Mouse (Mus musculus) testis, adult 2 months (tissue): ENCODE measurements around the gene Cish.

Experiments
- CTCF ChIP-seq: fragments of 200-500 bp; IDR thresholded peaks from 2 replicates; pipeline ENCODE4 v1.5.1; 2012; ENCODE audit warnings: low read depth, mild to moderate bottlenecking, inconsistent platforms, low read length, moderate library complexity; ENCODE audit not compliant: control insufficient read depth, insufficient read depth, insufficient replicate concordance
- POLR2A ChIP-seq: fragments of 200-500 bp; IDR thresholded peaks from 2 replicates; pipeline ENCODE4 v1.6.1; 2012; ENCODE audit warnings: low read depth, mild to moderate bottlenecking, inconsistent platforms, low read length, moderate library complexity; ENCODE audit not compliant: control insufficient read depth

DNA sequence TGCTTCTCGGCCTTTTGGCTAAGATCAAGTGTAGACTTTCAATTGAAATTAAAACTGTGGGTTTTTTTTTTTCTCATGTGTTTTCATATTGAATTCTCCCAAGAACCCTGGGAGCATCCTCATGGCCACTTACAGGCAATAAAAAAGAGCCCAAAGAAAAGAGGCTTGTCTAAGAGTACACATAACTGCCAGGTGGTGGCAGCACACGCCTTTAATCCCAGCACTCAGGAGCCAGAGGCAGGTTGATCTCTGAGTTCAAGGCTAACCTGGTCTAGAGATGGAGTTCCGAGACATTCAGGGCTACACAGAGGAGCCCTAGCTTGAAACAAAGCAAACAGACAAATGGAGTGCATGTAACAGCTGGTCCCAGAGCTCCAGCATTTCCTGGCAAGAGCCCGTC, 49.7 kb upstream of the Cish start:
- TF ChIP-seq CTCF (peak; percentile 23; the same call in 1 of the 2 replicates), POLR2A (no peak)
